Mouse (Mus musculus) bone marrow macrophage, adult 2 months (primary cell): ENCODE measurements around the gene Mkrn2os.

Source experiments
- CTCF ChIP-seq: IDR thresholded peaks from 2 replicates; pipeline ENCODE4 v1.5.1; 2012; ENCODE audit warnings: low read depth, mild to moderate bottlenecking, low read length, moderate library complexity
- POLR2A ChIP-seq: IDR thresholded peaks from 2 replicates; pipeline ENCODE4 v1.6.1; 2012; ENCODE audit warnings: mild to moderate bottlenecking, low read depth, low read length, borderline replicate concordance

GRCm38 (mm10) chr6:115580810-115581209 is 11.6 kb downstream of the Mkrn2os start:
- TF ChIP-seq POLR2A (no peak), CTCF (no peak)
